Mouse (Mus musculus) stomach, postnatal 0 days (tissue): Measurements from ENCODE around the gene Zfhx3.

ENCODE experiments used
- CTCF ChIP-seq: IDR thresholded peaks from 2 replicates; pipeline ENCODE4 v1.5.1; 2016; ENCODE audit warnings: antibody characterized with exemption, low read depth, mild to moderate bottlenecking, moderate library complexity
- EP300 ChIP-seq: optimal IDR thresholded peaks from 2 replicates; pipeline ENCODE3; 2016; ENCODE audit warnings: antibody characterized with exemption

- no peak for TF ChIP-seq CTCF
- TF ChIP-seq EP300, result no peak
These were observed 764.6 kb downstream of the Zfhx3 start for GRCm38 (mm10) chr8:108706848-108707541.
